Mouse (Mus musculus) kidney, adult 11 months (tissue): ENCODE results near the gene Camta2.

Experiments used
- DNase-seq: peaks from one replicate; pipeline ENCODE4 v3.0.0; 2022

Camta2 gene

GRCm38 (mm10) chr11:70687601-70688199 is at the start of gene Camta2:
Camta2 (minus strand) TSS chr11:70688105.
- peak; percentile 82 for DNase-seq

- no peak for DNase-seq
Observed at GRCm38 (mm10) chr11:70733256-70733655, 45.4 kb upstream of the Camta2 start.

GRCm38 (mm10) chr11:70731178-70731577 is 43.3 kb upstream of the Camta2 start:
- no peak for DNase-seq

- peak; percentile 65 for DNase-seq
Observed at GRCm38 (mm10) chr11:70730427-70731038, 42.6 kb upstream of the Camta2 start.

- DNase-seq = no peak
Observed at GRCm38 (mm10) chr11:70727385-70727784, 39.5 kb upstream of the Camta2 start.

GRCm38 (mm10) chr11:70726585-70726984 is 38.7 kb upstream of the Camta2 start:
- no peak for DNase-seq

- peak; percentile 42 for DNase-seq
Observed at GRCm38 (mm10) chr11:70724706-70725105, 36.8 kb upstream of the Camta2 start.

- DNase-seq = no peak
Observed at GRCm38 (mm10) chr11:70721072-70721471, 33.2 kb upstream of the Camta2 start.

GRCm38 (mm10) chr11:70720567-70720966 is 32.7 kb upstream of the Camta2 start:
- DNase-seq = no peak

- no peak for DNase-seq
Observed at GRCm38 (mm10) chr11:70718481-70718880, 30.6 kb upstream of the Camta2 start.

GRCm38 (mm10) chr11:70715832-70716231 is 27.9 kb upstream of the Camta2 start:
- no peak for DNase-seq

GRCm38 (mm10) chr11:70713222-70713621 is 25.3 kb upstream of the Camta2 start:
- DNase-seq = peak; percentile 47

GRCm38 (mm10) chr11:70711026-70711425 is 23.1 kb upstream of the Camta2 start:
- DNase-seq = no peak

- DNase-seq = peak; percentile 31
Observed at GRCm38 (mm10) chr11:70706127-70706526, 18.2 kb upstream of the Camta2 start.

- no peak for DNase-seq
Observed at GRCm38 (mm10) chr11:70702781-70703180, 14.9 kb upstream of the Camta2 start.

- no peak for DNase-seq
Observed at GRCm38 (mm10) chr11:70701984-70702733, 14.3 kb upstream of the Camta2 start.

- DNase-seq = no peak
Observed at GRCm38 (mm10) chr11:70701221-70701955, 13.5 kb upstream of the Camta2 start.

GRCm38 (mm10) chr11:70700613-70701012 is 12.7 kb upstream of the Camta2 start:
- peak; percentile 85 for DNase-seq

- DNase-seq = peak; percentile 94
Observed at GRCm38 (mm10) chr11:70699722-70700556, 12.0 kb upstream of the Camta2 start, which contains the start of the genes Inca1 and Kif1c. Inca1 (minus strand) TSS chr11:70700155. Kif1c (plus strand) TSS chr11:70700548.

GRCm38 (mm10) chr11:70699051-70699450 is 11.1 kb upstream of the Camta2 start:
- DNase-seq = no peak

GRCm38 (mm10) chr11:70697376-70697775 is 9.5 kb upstream of the Camta2 start:
- no peak for DNase-seq

GRCm38 (mm10) chr11:70693504-70693903 is 5.6 kb upstream of the Camta2 start:
- no peak for DNase-seq
